Mouse (Mus musculus) CH12.LX (cell line): ENCODE measurements around the gene Il1rap. TPM values are rescaled to one million over a fixed set of nuclear protein-coding genes. Genes with fewer than 3 reads are reported as not detected.

ENCODE experiments used
- DNase-seq: peaks from one replicate; pipeline ENCODE4 v3.0.0-alpha.2; 2013; ENCODE audit errors: extremely low read depth
- H3K27ac ChIP-seq: 2 replicates; pipeline ENCODE4 v1.5.1; 2012; ENCODE audit warnings: low read depth, mild to moderate bottlenecking, control low read depth, moderate library complexity; ENCODE audit not compliant: insufficient read depth
- H3K27me3 ChIP-seq: replicated peaks from 2 replicates; pipeline ENCODE3; 2012; ENCODE audit warnings: inconsistent platforms
- H3K36me3 ChIP-seq, 2 experiments: replicated peaks in 1 of 2; 2 replicates each; pipeline versions ENCODE3 to v1.6.1; 2012; ENCODE audit warnings: inconsistent platforms in 1 of 2, low read length in 1 of 2, mild to moderate bottlenecking in 1 of 2, mixed read lengths in 1 of 2, moderate library complexity in 1 of 2; ENCODE audit not compliant: control insufficient read depth in 1 of 2, insufficient read depth in 1 of 2
- H3K4me1 ChIP-seq, 2 experiments: 2 replicates each; pipeline ENCODE4 v1.6.1; 2012; ENCODE audit warnings: inconsistent platforms in 1 of 2, moderate library complexity in 1 of 2; ENCODE audit not compliant: insufficient read depth in 2 of 2, control insufficient read depth in 1 of 2
- H3K4me2 ChIP-seq: 2 replicates; pipeline ENCODE4 v1.6.1; 2012; ENCODE audit warnings: low read depth, mild to moderate bottlenecking, control low read depth; ENCODE audit not compliant: poor library complexity, insufficient read depth, severe bottlenecking
- H3K4me3 ChIP-seq, 3 experiments: fragments of 150-350 bp in 1 of 3; sonication (generic) in 1 of 3; replicated peaks in 1 of 3; 2 replicates each; pipeline versions ENCODE3 to v1.5.1; 2011 to 2012; ENCODE audit warnings: low read depth in 2 of 3, low read length in 2 of 3, mild to moderate bottlenecking in 2 of 3, moderate library complexity in 2 of 3, control low read depth in 1 of 3, improper control_type of control experiment in 1 of 3, inconsistent platforms in 1 of 3, mixed read lengths in 1 of 3; ENCODE audit not compliant: poor library complexity in 1 of 3
- H3K79me2 ChIP-seq: replicated peaks from 2 replicates; pipeline ENCODE4 v1.6.1; 2012; ENCODE audit warnings: mild to moderate bottlenecking, moderate library complexity; ENCODE audit not compliant: control insufficient read depth, poor library complexity, insufficient read depth, severe bottlenecking; ENCODE audit errors: extremely low read depth
- H3K9ac ChIP-seq: 2 replicates; pipeline ENCODE4 v1.6.1; 2012; ENCODE audit warnings: low read depth, mild to moderate bottlenecking, control low read depth, moderate library complexity; ENCODE audit not compliant: insufficient read depth
- H3K9me3 ChIP-seq: replicated peaks from 2 replicates; pipeline ENCODE3; 2012; ENCODE audit warnings: low read length, inconsistent platforms, mixed read lengths
- BHLHE40 ChIP-seq: IDR thresholded peaks from 2 replicates; pipeline ENCODE4 v1.6.1; 2011; ENCODE audit warnings: mild to moderate bottlenecking, low read depth, low read length, improper control_type of control experiment
- CTCF ChIP-seq, 2 experiments: IDR thresholded peaks in 1 of 2; conservative IDR thresholded peaks in 1 of 2; 2 replicates each; pipeline ENCODE4 v1.5.1; 2011 to 2012; ENCODE audit warnings: low read depth in 2 of 2, low read length in 2 of 2, improper control_type of control experiment in 1 of 2, inconsistent platforms in 1 of 2, mild to moderate bottlenecking in 1 of 2, moderate library complexity in 1 of 2
- ELF1 ChIP-seq: IDR thresholded peaks from 2 replicates; pipeline ENCODE4 v1.6.1; 2014; ENCODE audit warnings: low read depth, mild to moderate bottlenecking, inconsistent platforms, low read length, improper control_type of control experiment
- HCFC1 ChIP-seq: IDR thresholded peaks from 2 replicates; pipeline ENCODE4 v1.6.1; 2012; ENCODE audit warnings: low read depth, mild to moderate bottlenecking, inconsistent platforms, low read length, improper control_type of control experiment
- IRF4 ChIP-seq: IDR thresholded peaks from 2 replicates; pipeline ENCODE4 v1.6.1; 2014; ENCODE audit warnings: low read depth, mild to moderate bottlenecking, inconsistent platforms, low read length, improper control_type of control experiment
- JUN ChIP-seq: IDR thresholded peaks from 2 replicates; pipeline ENCODE4 v1.6.1; 2011; ENCODE audit warnings: low read depth, mild to moderate bottlenecking, low read length, improper control_type of control experiment, moderate library complexity; ENCODE audit not compliant: insufficient read depth
- JUND ChIP-seq: conservative IDR thresholded peaks from 2 replicates; pipeline ENCODE4 v1.6.1; 2011; ENCODE audit warnings: low read depth, low read length, improper control_type of control experiment
- MAFK ChIP-seq: IDR thresholded peaks from 2 replicates; pipeline ENCODE4 v1.6.1; 2011; ENCODE audit warnings: low read length, improper control_type of control experiment; ENCODE audit not compliant: insufficient replicate concordance
- MAZ ChIP-seq: IDR thresholded peaks from 2 replicates; pipeline ENCODE4 v1.6.1; 2012; ENCODE audit warnings: low read depth, mild to moderate bottlenecking, inconsistent platforms, low read length, improper control_type of control experiment, moderate library complexity
- MYC ChIP-seq: IDR thresholded peaks from 2 replicates; pipeline ENCODE4 v1.6.1; 2011; ENCODE audit warnings: low read depth, mild to moderate bottlenecking, improper control_type of control experiment, low read length
- NRF1 ChIP-seq: IDR thresholded peaks from 2 replicates; pipeline ENCODE4 v1.6.1; 2014; ENCODE audit warnings: low read depth, mild to moderate bottlenecking, inconsistent platforms, low read length, improper control_type of control experiment, moderate library complexity
- PAX5 ChIP-seq: IDR thresholded peaks from 2 replicates; pipeline ENCODE4 v1.6.1; 2012; ENCODE audit warnings: low read length, inconsistent platforms, mixed read lengths
- POLR2AphosphoS2 ChIP-seq: IDR thresholded peaks from 2 replicates; pipeline ENCODE4 v1.6.1; 2011; ENCODE audit warnings: low read depth, low read length, improper control_type of control experiment
- RAD21 ChIP-seq: IDR thresholded peaks from 2 replicates; pipeline ENCODE4 v1.6.1; 2011; ENCODE audit warnings: low read depth, mild to moderate bottlenecking, low read length, improper control_type of control experiment, moderate library complexity
- SMC3 ChIP-seq: IDR thresholded peaks from 2 replicates; pipeline ENCODE4 v1.6.1; 2011; ENCODE audit warnings: low read depth, low read length, improper control_type of control experiment
- TCF12 ChIP-seq: IDR thresholded peaks from 2 replicates; pipeline ENCODE4 v1.6.1; 2014; ENCODE audit warnings: low read depth, mild to moderate bottlenecking, inconsistent platforms, low read length, improper control_type of control experiment
- UBTF ChIP-seq: IDR thresholded peaks from 2 replicates; pipeline ENCODE4 v1.6.1; 2012; ENCODE audit warnings: low read depth, mild to moderate bottlenecking, inconsistent platforms, low read length, improper control_type of control experiment, moderate library complexity
- USF1 ChIP-seq: IDR thresholded peaks from 2 replicates; pipeline ENCODE4 v1.6.1; 2014; ENCODE audit warnings: low read depth, mild to moderate bottlenecking, inconsistent platforms, low read length, improper control_type of control experiment
- ZMIZ1 ChIP-seq: IDR thresholded peaks from 2 replicates; pipeline ENCODE4 v1.6.1; 2012; ENCODE audit warnings: low read depth, mild to moderate bottlenecking, inconsistent platforms, low read length, improper control_type of control experiment
- ZNF384 ChIP-seq: IDR thresholded peaks from 2 replicates; pipeline ENCODE4 v1.6.1; 2012; ENCODE audit warnings: low read depth, low read length, improper control_type of control experiment, inconsistent platforms
- dilution Hi-C: fragments of 300-500 bp; cut with MboI; formaldehyde crosslinking; loops from 2 replicates; pipeline ENCODE4 v1.14.3; 2020; ENCODE audit warnings: low sequenced_read_pairs; ENCODE audit not compliant: extremely low pct_unique_long_range_greater_than_20kb, extremely low pct_ligation_motif_present
- in situ Hi-C: fragments of 300-500 bp; cut with MboI; formaldehyde crosslinking; loops from 3 replicates; pipeline ENCODE4 v1.14.3; 2019; ENCODE audit warnings: low sequenced_read_pairs, low pct_ligation_motif_present, low pct_unique_long_range_greater_than_20kb, mixed read lengths
- polyA plus RNA-seq: library from polyadenylated mRNA; unstranded; fragments of >175 nt; gene quantifications from 2 replicates; pipeline ENCODE4 v1.2.1, GENCODE M21; 2012; ENCODE audit warnings: low read depth; ENCODE audit not compliant: insufficient read length
- total RNA-seq, 2 experiments: library from RNA; depleted of rRNA; stranded (reverse); fragments of 300-350 nt in 1 of 2; fragments of >200 nt in 1 of 2; gene quantifications; 2 replicates each; pipeline ENCODE4 v1.2.3; 2012 to 2014

The Il1rap gene
- total and polyA plus RNA-seq, 3 experiments = 4.1 to 15.0 (median 9.4) TPM

DNA sequence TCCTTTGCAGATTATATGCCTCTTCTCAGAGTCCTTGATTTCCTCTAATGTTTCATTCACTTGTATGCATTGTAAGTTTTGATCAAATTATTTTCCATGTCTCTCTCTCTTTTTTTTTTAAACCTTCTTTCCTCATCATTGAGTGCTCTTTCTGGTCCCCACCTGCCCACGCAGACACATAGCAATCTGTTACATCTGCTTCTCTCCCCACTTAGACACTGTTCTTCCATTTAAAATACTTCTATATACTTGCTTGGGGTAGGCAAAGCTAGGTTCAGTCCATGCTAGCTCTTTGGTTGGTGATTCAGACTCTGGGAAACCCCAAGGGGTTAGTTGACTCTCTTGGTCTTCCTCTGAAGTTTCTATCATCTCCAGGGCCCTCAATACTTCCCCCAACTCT, 20.0 kb downstream of the Il1rap start:
- no peaks in the 10 kb centered on the region for H3K36me3 ChIP-seq
- no peak overlapping the region for H3K27ac ChIP-seq
- no peaks in the 10 kb centered on the region for H3K79me2 ChIP-seq
- in situ Hi-C loops = no loop called here
- no peak overlapping the region for H3K4me3 ChIP-seq
- H3K9me3 ChIP-seq = no peaks in the 10 kb centered on the region
- no peaks in the 10 kb centered on the region for H3K27me3 ChIP-seq
- dilution Hi-C loops = no loop called here
- DNase-seq = no peak
- no peak overlapping the region for H3K9ac ChIP-seq
- peaks cover 0 to 13% of the 10 kb centered on the region in 2 experiments; a peak in 2 of 4 replicates for H3K4me1 ChIP-seq
- no peak overlapping the region for H3K4me2 ChIP-seq
- TF ChIP-seq BHLHE40 (no peak), MAZ (no peak), MYC (no peak), RAD21 (no peak), USF1 (no peak), HCFC1 (no peak), UBTF (no peak), TCF12 (no peak), SMC3 (no peak)

DNA sequence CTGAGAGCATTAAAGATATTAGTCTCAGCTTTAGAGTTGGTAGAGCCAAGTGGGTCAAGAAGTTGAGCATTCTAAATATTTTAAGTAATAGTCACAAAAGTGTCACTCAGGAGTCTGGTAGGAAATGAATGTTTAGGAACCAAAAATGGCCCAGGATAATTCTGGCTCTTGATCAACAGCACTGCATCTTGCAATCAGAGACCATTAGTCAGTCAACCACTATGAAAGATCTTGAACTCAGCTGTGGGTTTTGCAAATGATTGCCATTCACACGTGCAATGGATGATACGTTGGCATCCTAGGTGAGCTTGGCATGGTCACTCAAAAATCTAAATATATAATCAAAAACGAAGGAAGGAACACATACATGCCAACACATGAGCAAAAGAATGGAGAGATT, 23.1 kb downstream of the Il1rap start:
- no peak overlapping the region for H3K9ac ChIP-seq
- H3K27ac ChIP-seq = no peak overlapping the region
- no peak overlapping the region for H3K4me3 ChIP-seq
- H3K36me3 ChIP-seq = no peaks in the 10 kb centered on the region
- no peaks in the 10 kb centered on the region for H3K79me2 ChIP-seq
- no peaks in the 10 kb centered on the region for H3K9me3 ChIP-seq
- no peak overlapping the region for H3K4me2 ChIP-seq
- no peaks in the 10 kb centered on the region for H3K27me3 ChIP-seq
- in situ Hi-C loops (no loop called here), dilution Hi-C loops (no loop called here)
- DNase-seq = no peak
- no peak for TF ChIP-seq NRF1
- no peak for TF ChIP-seq MAZ
- peaks cover 0 to 13% of the 10 kb centered on the region in 2 experiments; a peak in 2 of 4 replicates for H3K4me1 ChIP-seq

DNA sequence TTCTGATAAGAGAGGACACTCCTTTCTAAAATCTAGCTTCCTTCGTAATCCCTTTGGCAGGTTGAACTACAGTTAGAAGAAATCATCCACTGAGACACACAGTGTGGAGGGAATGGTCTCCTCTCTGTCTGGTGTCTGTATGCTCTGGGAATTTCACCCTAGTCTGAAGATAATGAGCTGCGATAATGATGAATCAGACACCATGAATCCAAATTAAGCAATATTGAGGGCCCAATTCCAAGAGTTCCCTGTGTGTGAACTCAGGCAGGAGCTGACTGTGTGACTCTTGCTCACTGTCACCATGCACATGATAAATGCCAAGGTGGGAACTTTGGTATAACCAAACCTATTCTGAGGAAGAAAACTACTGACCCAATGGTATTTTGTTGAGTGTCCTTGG, 26.5 kb downstream of the Il1rap start:
- Histone ChIP-seq H3K4me3 (no peak overlapping the region), H3K4me2 (no peak overlapping the region), H3K9ac (no peak overlapping the region), H3K27ac (no peak overlapping the region), H3K27me3 (no peaks in the 10 kb centered on the region), H3K36me3 (no peaks in the 10 kb centered on the region), H3K4me1 (peaks cover 0 to 6% of the 10 kb centered on the region in 2 experiments; a peak in 2 of 4 replicates), H3K9me3 (no peaks in the 10 kb centered on the region), H3K79me2 (no peaks in the 10 kb centered on the region)
- dilution Hi-C loops (no loop called here), in situ Hi-C loops (no loop called here)
- no peak for DNase-seq
- TF ChIP-seq RAD21 (no peak), JUN (no peak), JUND (no peak), IRF4 (no peak), ELF1 (no peak), ZNF384 (no peak), PAX5 (no peak), MYC (no peak), TCF12 (no peak), ZMIZ1 (no peak), MAFK (no peak), CTCF (conservative IDR thresholded peaks at IDR 0.05 in 1 of 2, IDR thresholded peaks at IDR 0.05 in 1 of 2; ENCODE audit: low read depth in 2 of 2, low read length in 2 of 2) (no peak), POLR2AphosphoS2 (no peak), UBTF (no peak)
